Mouse (Mus musculus): ENCODE results near the gene Kif26b.

- no peak for TF ChIP-seq POLR2A (IDR thresholded peaks at IDR 0.05; ENCODE audit: insufficient read depth, low read depth, low read length)
- no peak for TF ChIP-seq CTCF (IDR thresholded peaks at IDR 0.05; ENCODE audit: insufficient read depth, low read depth, low read length)
Measured at GRCm38 (mm10) chr1:178496186-178496585, 32.7 kb upstream of the Kif26b start.
